Mouse (Mus musculus): ENCODE measurements at regions not wholly inside any gene's neighbourhood (a gene's known extent, or its start where the extent isn't known, plus 50 kb on each side); places are given as distances from the start of the nearest gene placed in this dataset.

DNA sequence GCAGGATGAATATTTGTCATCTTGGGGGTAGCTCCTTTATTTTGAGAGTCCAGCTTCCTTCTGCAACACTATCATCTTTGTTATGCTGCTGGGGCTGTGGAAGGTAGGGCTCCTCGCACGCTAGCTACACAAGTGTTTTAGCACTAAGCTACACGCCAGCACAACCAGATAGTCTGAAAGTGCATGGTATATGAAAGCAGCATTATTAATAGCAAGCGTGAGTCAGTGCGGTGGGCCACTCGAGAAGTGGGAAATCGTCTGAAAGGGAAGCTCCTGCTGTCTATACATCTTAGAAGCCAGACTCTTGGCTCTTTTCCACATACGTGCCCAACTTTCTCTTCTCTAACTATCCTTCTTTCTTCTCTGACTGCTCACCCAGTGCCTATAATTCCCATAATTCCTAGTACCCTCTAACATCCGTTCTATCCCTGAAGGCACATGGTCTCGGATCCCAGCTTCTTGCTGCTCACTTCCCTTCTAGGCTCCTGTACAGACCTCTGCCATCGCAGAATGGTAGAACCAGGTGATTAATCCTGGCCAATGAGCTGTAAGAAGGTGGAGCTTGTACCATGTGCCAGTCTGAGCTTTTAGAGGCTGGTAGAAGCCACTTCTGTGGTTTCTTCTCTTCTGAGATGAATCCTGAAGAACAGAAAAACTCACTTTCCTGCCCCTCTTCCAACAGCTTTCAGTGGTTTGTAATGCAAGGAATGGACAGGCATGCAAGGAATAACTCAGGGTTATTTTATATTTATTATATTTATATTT lies 55.5 kb downstream of the E030025P04Rik start:
- TF ChIP-seq CTCF (conservative IDR thresholded peaks at IDR 0.05) = no peak
- Histone ChIP-seq H3K4me3 (no peak overlapping the region), H3K27ac (no peak overlapping the region)
- no peak for DNase-seq (ENCODE audit: low spot score in 2 of 2)

DNA sequence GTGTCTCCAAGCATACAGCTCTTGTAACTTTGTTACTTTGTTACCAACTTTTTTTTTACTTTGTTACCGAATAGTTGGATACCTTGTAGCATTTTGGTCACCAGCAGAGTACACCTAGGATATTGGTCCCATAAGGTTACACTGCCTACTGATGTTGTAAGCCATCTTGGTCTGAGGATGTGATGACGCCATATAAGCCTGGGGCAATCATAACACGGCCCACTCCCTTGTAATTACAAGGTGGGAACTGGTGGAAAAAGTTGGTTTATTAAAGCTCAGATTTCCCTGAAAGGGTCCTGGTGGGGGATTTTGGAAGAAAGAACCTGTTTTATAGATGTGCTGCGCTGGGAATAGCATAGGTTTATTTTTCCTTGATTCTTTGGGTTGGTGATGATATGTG lies 62.2 kb downstream of the E030025P04Rik start:
- TF ChIP-seq CTCF (conservative IDR thresholded peaks at IDR 0.05) = no peak
- Histone ChIP-seq H3K27ac (no peak overlapping the region), H3K4me3 (no peak overlapping the region)
- DNase-seq (ENCODE audit: low spot score in 2 of 2) = no peak

DNA sequence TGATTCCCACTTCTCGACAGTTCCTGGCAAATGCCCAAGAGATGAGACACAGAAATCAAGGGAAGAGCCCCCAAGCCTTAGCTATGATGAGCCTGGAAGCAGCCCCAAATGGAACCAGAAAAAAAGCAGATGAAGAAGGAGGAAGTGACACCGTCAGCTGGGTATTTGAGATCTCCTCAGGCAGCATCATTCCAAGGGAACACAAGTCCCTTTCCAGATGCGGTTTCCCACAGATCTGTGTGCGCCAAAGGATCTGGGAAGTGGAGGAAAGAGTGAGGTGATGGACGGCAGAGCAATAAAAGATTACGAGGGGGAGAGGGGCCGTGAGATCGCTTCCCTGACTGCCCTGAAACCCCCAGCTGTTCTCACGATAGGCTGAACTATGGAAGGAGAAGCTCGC lies 62.7 kb downstream of the E030025P04Rik start:
- Histone ChIP-seq H3K4me3 (no peak overlapping the region), H3K27ac (no peak overlapping the region)
- DNase-seq (ENCODE audit: low spot score in 2 of 2) = no peak
- TF ChIP-seq CTCF (conservative IDR thresholded peaks at IDR 0.05) = no peak

DNA sequence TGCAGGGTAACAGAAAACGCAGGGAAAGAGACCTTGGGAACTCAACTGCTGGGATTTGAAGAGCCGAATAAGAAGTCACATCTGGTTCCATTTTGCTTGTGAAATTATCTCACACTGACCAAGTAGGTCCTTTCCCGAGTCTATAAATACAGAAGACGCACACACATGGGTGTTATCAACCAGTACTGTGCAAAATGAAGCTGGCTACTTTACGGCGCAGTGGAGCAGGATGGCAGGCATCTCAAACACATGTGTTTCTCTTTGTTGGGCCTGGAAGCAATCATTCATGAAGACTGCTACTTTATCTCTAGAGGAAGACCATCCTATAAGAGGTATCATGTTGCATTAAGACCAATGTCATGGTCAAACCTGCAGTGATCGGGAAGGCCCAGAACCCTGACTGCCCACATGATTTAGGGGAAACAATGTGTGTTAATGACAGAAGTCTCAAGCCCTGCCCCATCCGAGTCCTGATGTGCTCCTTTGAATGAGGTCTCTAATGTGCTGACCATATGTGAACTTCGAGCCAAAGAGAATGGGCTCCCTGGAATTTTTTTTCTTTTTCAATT lies 63.2 kb downstream of the E030025P04Rik start:
- Histone ChIP-seq H3K4me3 (no peak overlapping the region), H3K27ac (no peak overlapping the region)
- no peak for DNase-seq (ENCODE audit: low spot score in 2 of 2)
- no peak for TF ChIP-seq CTCF (conservative IDR thresholded peaks at IDR 0.05)

DNA sequence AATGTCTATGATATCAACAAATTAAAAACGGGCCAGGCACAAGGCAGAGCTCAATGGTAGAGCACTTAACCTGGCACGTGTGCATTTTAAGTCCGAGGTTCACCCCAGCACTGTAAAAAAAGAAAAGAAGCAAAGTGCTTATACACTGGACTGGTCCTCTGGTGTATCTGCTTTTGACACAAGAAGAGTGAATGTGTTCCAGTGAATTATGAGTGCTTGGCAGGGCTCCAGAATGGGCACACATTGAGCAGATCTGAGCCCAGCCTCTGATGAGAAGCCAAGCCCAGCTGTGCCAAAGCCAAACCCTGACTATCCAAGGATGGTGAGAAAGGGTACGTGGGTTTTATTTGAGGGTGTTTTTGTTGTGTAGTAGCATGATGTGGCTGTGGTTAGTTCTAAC lies 64.7 kb downstream of the E030025P04Rik start:
- H3K4me3 ChIP-seq = no peak overlapping the region
- no peak overlapping the region for H3K27ac ChIP-seq
- TF ChIP-seq CTCF (conservative IDR thresholded peaks at IDR 0.05) = no peak
- DNase-seq (ENCODE audit: low spot score in 2 of 2) = peak in 1 of 2 experiments; percentile 23

DNA sequence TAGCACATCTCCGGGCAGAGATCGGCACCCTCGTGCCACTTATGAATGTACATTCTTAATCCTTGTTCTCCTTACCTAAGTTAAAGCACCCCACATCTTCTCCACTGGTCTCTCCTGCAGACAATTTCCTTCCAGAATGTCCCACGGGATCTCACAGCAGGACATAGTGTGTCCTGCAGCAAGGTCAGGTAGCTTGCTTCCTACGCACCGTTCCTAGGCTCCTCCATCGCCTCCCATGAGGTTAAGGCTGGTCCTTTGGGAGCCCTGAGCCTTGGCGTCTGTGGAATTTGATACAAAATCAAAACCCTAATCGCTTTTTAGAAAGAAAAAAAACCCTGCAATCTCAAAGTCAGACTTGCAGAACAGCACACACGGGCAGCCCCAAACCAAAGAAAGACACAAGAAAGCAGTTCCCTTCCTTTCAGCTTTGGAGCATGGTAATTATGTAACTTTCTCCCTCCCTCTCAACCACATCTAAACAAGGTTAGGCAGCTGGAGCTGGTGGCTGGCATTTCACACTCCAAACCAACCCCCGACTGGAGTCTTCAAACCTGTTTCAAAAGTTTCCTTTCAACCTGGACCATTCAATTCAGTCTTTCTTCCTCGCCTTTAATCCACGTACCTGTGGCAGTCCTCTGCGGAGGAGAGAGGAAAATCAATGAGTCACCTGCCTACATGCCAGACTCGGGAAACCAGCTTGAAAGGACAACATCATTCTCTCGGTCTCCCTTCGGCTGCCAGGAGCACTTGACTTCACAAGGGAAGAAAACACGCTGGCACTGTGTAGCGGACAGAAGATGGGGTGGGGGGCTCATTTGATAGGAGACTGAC lies 67.4 kb downstream of the E030025P04Rik start:
- H3K27ac ChIP-seq = no peak overlapping the region

DNA sequence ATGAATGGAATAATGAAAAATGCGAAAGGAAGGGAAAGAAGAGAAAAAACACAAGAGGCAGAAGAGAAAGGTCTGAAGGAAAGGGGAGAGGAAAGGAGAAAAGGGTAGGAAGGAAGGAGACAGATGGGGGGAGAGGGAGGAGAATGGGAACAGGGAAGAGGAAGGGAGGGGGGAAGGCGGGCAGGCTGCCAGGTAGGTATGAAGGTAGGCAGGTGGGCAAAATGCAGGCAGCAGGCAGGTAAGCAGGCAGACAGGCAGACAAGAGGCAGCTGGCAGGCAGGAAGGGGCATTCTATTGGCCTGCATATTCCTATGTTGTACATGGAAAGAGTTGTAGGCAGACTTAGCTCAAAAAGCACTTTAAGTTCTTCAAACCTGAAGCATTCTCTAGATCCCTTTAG lies 72.8 kb downstream of the E030025P04Rik start:
- H3K4me3 ChIP-seq = no peak overlapping the region
- H3K27ac ChIP-seq = no peak overlapping the region
- no peak for TF ChIP-seq CTCF (conservative IDR thresholded peaks at IDR 0.05)
- DNase-seq (ENCODE audit: low spot score in 2 of 2) = no peak

More for the DNA sequence above, 67.4 kb downstream of the E030025P04Rik start:
- no peak for DNase-seq (ENCODE audit: low spot score in 2 of 2)
- H3K4me3 ChIP-seq = no peak overlapping the region
- TF ChIP-seq CTCF (conservative IDR thresholded peaks at IDR 0.05) = no peak

DNA sequence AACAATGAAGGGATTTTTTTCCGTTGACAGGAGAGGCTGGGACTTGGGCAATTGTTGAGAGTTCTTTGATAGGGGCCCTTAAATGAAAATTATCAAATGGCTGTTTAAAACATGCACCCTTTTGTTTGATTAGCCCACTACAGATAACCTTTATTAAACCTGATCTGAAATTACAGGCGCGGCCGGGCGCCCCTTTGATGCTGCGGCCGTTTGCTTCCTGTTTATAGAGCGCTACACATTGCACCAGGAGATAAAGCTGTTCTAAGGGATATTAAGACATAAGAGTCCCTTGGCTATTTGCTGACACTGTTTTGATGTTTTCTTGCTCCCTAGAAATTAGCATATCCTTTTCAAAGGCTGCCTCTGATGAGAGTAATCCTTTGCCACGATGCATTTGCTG lies 73.8 kb downstream of the E030025P04Rik start:
- Histone ChIP-seq H3K4me3 (no peak overlapping the region), H3K27ac (no peak overlapping the region)
- DNase-seq (ENCODE audit: low spot score in 2 of 2) = no peak
- TF ChIP-seq CTCF (conservative IDR thresholded peaks at IDR 0.05) = no peak

DNA sequence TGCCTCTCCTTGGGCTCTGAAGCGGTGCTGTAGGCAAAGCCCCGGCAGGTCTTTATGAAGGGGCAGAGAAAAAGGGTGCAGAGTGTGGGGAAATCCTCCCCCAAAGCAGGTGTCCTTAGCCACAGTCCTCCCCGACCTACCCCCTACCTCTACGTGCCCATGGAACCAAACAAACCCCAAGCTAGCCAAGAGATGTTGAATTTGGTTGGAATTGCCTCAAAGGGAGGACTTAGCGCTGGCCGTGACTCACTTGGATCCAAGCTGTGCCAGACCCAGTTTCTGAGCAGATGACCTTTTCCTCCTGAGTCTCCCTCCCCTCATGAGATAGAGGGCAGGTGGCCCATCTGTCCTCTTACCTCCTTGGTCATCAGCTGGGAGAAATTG lies 74.9 kb downstream of the E030025P04Rik start:
- no peak for DNase-seq (ENCODE audit: low spot score in 2 of 2)
- no peak overlapping the region for H3K4me3 ChIP-seq
- TF ChIP-seq CTCF (conservative IDR thresholded peaks at IDR 0.05) = no peak
- no peak overlapping the region for H3K27ac ChIP-seq

DNA sequence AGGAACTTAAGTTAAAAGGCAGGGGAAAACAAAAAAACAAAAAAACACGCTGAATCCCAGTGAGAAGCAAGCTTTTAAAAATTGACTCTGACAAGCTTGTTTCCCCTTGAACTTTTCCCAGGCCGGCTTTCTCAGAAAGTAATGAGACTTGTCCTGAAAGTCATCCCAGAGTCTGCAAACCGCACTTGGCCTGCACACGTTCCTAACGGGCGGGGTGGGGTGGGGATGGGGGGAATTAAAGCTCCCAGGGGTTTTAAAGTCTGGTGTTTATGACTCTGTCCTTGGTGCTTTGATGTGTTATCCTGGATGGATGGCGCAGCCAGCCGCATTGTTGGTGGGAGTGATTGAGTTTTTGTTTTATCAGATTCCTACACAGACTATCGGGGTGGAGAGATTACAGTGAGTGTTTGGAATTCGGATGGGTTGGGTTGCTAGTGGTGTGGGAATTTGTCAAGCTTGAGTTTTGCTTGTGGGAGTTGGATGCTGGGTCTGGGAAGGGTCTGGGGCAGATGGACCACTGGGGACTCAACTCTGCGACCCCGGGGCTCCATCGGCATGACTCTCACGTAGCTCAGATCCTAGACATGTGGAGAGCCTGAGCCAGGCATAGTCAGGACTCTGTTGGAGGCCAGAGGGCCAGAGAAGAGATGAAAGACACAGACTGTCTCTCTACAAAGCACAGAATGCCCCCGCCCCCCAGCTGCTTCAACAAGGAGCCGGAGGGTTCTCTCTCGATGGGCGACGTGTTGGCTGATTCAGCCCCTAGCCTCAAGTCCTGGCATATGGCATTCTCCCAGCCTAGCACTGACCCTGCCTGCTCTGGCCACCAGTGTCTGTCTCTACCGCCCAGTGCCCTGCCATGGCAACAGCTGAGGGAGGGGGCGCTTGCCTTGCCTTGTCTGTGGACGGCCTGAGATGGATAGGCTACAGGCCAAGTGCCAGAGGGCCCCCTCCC lies 75.5 kb downstream of the E030025P04Rik start:
- H3K27ac ChIP-seq = no peak overlapping the region

DNA sequence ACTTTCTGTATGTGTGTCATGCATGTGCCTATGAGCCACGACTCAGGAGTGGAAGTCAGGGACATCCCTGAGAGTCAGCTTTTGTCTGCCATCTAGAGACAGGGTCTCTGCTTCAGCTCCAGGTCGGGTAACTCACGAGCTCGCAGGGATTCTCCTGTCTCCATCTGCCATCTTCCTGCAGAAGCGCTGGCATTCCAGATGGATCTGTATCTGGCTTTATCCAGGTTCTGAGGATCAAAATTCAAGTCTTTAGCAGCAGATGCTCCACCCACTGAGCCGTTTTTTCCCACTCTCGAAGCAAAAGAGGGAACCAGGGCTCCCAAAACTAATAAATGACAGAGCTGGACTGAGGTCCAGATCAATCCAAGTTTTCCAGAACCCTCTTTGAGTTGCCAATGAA lies 76.4 kb downstream of the E030025P04Rik start:
- H3K27ac ChIP-seq = no peak overlapping the region
- TF ChIP-seq CTCF (conservative IDR thresholded peaks at IDR 0.05) = no peak
- no peak overlapping the region for H3K4me3 ChIP-seq
- no peak for DNase-seq (ENCODE audit: low spot score in 2 of 2)

More for the DNA sequence above, 75.5 kb downstream of the E030025P04Rik start:
- no peak for DNase-seq (ENCODE audit: low spot score in 2 of 2)
- H3K4me3 ChIP-seq = no peak overlapping the region
- TF ChIP-seq CTCF (conservative IDR thresholded peaks at IDR 0.05) = no peak

DNA sequence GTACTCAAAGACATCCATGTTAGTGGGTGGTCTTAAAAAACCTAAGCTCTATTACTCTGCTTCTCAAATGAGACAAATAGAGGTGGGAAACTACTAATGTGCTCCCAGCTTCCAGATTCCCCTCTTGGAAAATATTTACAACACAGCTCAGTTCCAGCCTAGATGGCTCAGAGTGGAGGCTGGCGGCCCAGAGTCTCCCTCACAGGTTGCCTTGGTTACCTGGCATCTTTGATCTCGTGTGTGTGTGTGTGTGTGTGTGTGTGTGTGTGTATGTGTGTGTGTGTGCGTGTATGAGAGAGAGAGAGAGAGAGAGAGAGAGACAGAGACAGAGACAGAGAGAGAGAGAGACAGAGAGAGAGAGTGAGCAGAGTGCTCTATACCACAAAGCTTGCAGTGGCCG lies 82.2 kb downstream of the E030025P04Rik start:
- Histone ChIP-seq H3K4me3 (no peak overlapping the region), H3K27ac (no peak overlapping the region)
- TF ChIP-seq CTCF (conservative IDR thresholded peaks at IDR 0.05) = no peak
- DNase-seq (ENCODE audit: low spot score in 2 of 2) = peak in 1 of 2 experiments; percentile 38

Measured in layer of hippocampus, adult 2 months (tissue).